ENCODE assay signal across 8 mouse cellular contexts in genomic region chr17:29080758-29081617, GRCm38 (mm10). TPM values are rescaled to one million over a fixed set of nuclear protein-coding genes. Genes with fewer than 3 reads are reported as not detected.
A peak's percentile ranks its signal among the peaks of the same experiment; 100 is the strongest.
DNase-seq lines count a peak whose midpoint lies in the region; ATAC-seq and TF ChIP-seq lines count a peak whose summit lies in the region.

No protein-coding gene starts in this region.

- H3K9ac ChIP-seq in lung, embryonic 15.5 days = no peak overlapping the region
- H3K9ac ChIP-seq in limb, embryonic 14.5 days (ENCODE audit: low read depth, low read length, severe bottlenecking) = no peak overlapping the region

- peaks cover 27% of the 10 kb centered on the region for H3K4me1 ChIP-seq in lung, embryonic 15.5 days
- H3K4me1 ChIP-seq in limb, embryonic 14.5 days (ENCODE audit: control insufficient read depth, insufficient read depth, low read length) = peaks cover 20% of the 10 kb centered on the region
- peaks cover 18% of the 10 kb centered on the region for H3K4me1 ChIP-seq in small intestine, adult 2 months (ENCODE audit: control insufficient read depth, insufficient read depth, insufficient read length, low read length)

- DNase-seq in lung, adult 18-20 months = no peak
- DNase-seq in embryo, embryonic 9.5 days (ENCODE audit: extremely low spot score) = peak; percentile 66
- DNase-seq in limb, embryonic 14.5 days (ENCODE audit: low spot score) = no peak
- no peak for DNase-seq in cerebellum, adult 8-10 months
- no peak for DNase-seq in cerebellum, postnatal 4 days (ENCODE audit: low spot score in 2 of 2)
- no peak for DNase-seq in right cerebral cortex, adult 2 months (ENCODE audit: low spot score in 2 of 2)

- H3K4me2 ChIP-seq in lung, embryonic 15.5 days = peak overlapping the region; percentile 32
- peak overlapping the region; percentile 25 for H3K4me2 ChIP-seq in limb, embryonic 14.5 days (replicated peaks; ENCODE audit: low read depth, low read length, severe bottlenecking)

- H3K27me3 ChIP-seq in lung, embryonic 15.5 days = peaks cover 25% of the 10 kb centered on the region
- H3K27me3 ChIP-seq in limb, embryonic 14.5 days (ENCODE audit: control insufficient read depth, insufficient read depth, low read length) = peaks cover 22% of the 10 kb centered on the region
- no peaks in the 10 kb centered on the region for H3K27me3 ChIP-seq in small intestine, adult 2 months (ENCODE audit: control insufficient read depth, insufficient read depth, low read length)

- H3K36me3 ChIP-seq in lung, embryonic 15.5 days = no peaks in the 10 kb centered on the region
- H3K36me3 ChIP-seq in limb, embryonic 14.5 days (ENCODE audit: control insufficient read depth, insufficient read depth, low read length) = no peaks in the 10 kb centered on the region
- H3K36me3 ChIP-seq in small intestine, adult 2 months (ENCODE audit: control insufficient read depth, insufficient read depth, low read length) = no peaks in the 10 kb centered on the region

- 0 out of 2 replicates have a peak, but pooled peaks have one; percentile 39 for ATAC-seq in lung, embryonic 15.5 days (ENCODE audit: borderline replicate concordance, extremely low read depth, low FRiP score, low TSS enrichment)
- peak; percentile 13; the same call in 1 of the 2 replicates for ATAC-seq in limb, embryonic 14.5 days (ENCODE audit: low FRiP score, low read depth)

- no peak for TF ChIP-seq CTCF in small intestine, adult 2 months (IDR thresholded peaks at IDR 0.05; ENCODE audit: extremely low read depth, insufficient read length, insufficient replicate concordance, low read depth, low read length)

- H3K4me3 ChIP-seq in lung, embryonic 15.5 days = 0 out of 2 replicates have a peak overlapping the region, but pooled peaks have one; percentile 2
- no peak overlapping the region for H3K4me3 ChIP-seq in limb, embryonic 14.5 days (replicated peaks; ENCODE audit: low read length)
- H3K4me3 ChIP-seq in small intestine, adult 2 months (ENCODE audit: low read depth, low read length) = no peak overlapping the region

- no peak for TF ChIP-seq POLR2A in limb, embryonic 14.5 days (IDR thresholded peaks at IDR 0.05; ENCODE audit: borderline replicate concordance, extremely low read depth, insufficient read depth, insufficient read length)
- no peak for TF ChIP-seq POLR2A in small intestine, adult 2 months (IDR thresholded peaks at IDR 0.05; ENCODE audit: low read depth, low read length)

- H3K9me3 ChIP-seq in lung, embryonic 15.5 days = no peaks in the 10 kb centered on the region
- no peaks in the 10 kb centered on the region for H3K9me3 ChIP-seq in limb, embryonic 14.5 days (ENCODE audit: control insufficient read depth, low read length)

- no peak overlapping the region for H3K27ac ChIP-seq in lung, embryonic 15.5 days
- no peak overlapping the region for H3K27ac ChIP-seq in limb, embryonic 14.5 days (replicated peaks; ENCODE audit: low read depth, low read length)
- peak overlapping the region; percentile 29; the same call in 1 of the 2 replicates for H3K27ac ChIP-seq in small intestine, adult 2 months (ENCODE audit: insufficient read depth, low read depth, low read length)

- 6% methylated on average over 23 of the region's 23 CpGs for WGBS in lung, embryonic 15.5 days
- WGBS in limb, embryonic 14.5 days = 5% methylated on average over 23 of the region's 23 CpGs
- 11% methylated on average over 23 of the region's 23 CpGs for WGBS in small intestine, adult 2 months

RNA-seq across cellular contexts. Expression of gene Cdkn1a, which starts 9.8 kb away (rescaled TPM):
- polyA plus RNA-seq in lung, embryonic 15.5 days (2015; fragmentation: Nextera tagmentation; extraction: Ambion mirVana) = 28.3 and 30.1 TPM in 2 replicates
- polyA plus RNA-seq in limb, embryonic 14.5 days (2012; rRNA removed) = 61.6 and 63.6 TPM in 2 replicates
- 114 and 164 TPM in 2 replicates for polyA plus RNA-seq in limb, embryonic 14.5 days (2014; fragmentation: Nextera tagmentation; extraction: Ambion mirVana)
- polyA plus RNA-seq in small intestine, adult 2 months (2012; rRNA removed) = 85.1 and 293 TPM in 2 replicates

RNA-seq across cellular contexts. Expression of gene Rab44, which starts 33.0 kb away (rescaled TPM):
- polyA plus RNA-seq in lung, embryonic 15.5 days (2015; fragmentation: Nextera tagmentation; extraction: Ambion mirVana) = 0.52 and 1.4 TPM in 2 replicates
- 2.4 and 2.8 TPM in 2 replicates for polyA plus RNA-seq in limb, embryonic 14.5 days (2012; rRNA removed)
- 1.4 and 1.5 TPM in 2 replicates for polyA plus RNA-seq in limb, embryonic 14.5 days (2014; fragmentation: Nextera tagmentation; extraction: Ambion mirVana)
- polyA plus RNA-seq in small intestine, adult 2 months (2012; rRNA removed) = 0.37 and 2.5 TPM in 2 replicates

RNA-seq across cellular contexts. Expression of gene Srsf3, which starts 48.6 kb away (rescaled TPM):
- 633 and 642 TPM in 2 replicates for polyA plus RNA-seq in lung, embryonic 15.5 days (2015; fragmentation: Nextera tagmentation; extraction: Ambion mirVana)
- 385 and 390 TPM in 2 replicates for polyA plus RNA-seq in limb, embryonic 14.5 days (2012; rRNA removed)
- polyA plus RNA-seq in limb, embryonic 14.5 days (2014; fragmentation: Nextera tagmentation; extraction: Ambion mirVana) = 561 and 596 TPM in 2 replicates
- polyA plus RNA-seq in small intestine, adult 2 months (2012; rRNA removed) = 35.9 and 69.4 TPM in 2 replicates
